Mouse (Mus musculus): ENCODE measurements around the gene Ccl3.

Gene Ccl3

GRCm38 (mm10) chr11:83623586-83623985 lies 25.6 kb downstream of the Ccl3 start:
- no peak for DNase-seq (ENCODE audit: low spot score)

GRCm38 (mm10) chr11:83619037-83619436 lies 30.1 kb downstream of the Ccl3 start:
- no peak for DNase-seq (ENCODE audit: low spot score)

- no peak for DNase-seq (ENCODE audit: low spot score)
Measured at GRCm38 (mm10) chr11:83618238-83618637, 30.9 kb downstream of the Ccl3 start.

- no peak for DNase-seq (ENCODE audit: low spot score)
Measured at GRCm38 (mm10) chr11:83616586-83616985, 32.6 kb downstream of the Ccl3 start.

- DNase-seq (ENCODE audit: low spot score), result no peak
Measured at GRCm38 (mm10) chr11:83610900-83611299, 38.3 kb downstream of the Ccl3 start.

GRCm38 (mm10) chr11:83606396-83606795 lies 42.8 kb downstream of the Ccl3 start:
- no peak for DNase-seq (ENCODE audit: low spot score)

GRCm38 (mm10) chr11:83605535-83605934 lies 43.6 kb downstream of the Ccl3 start:
- DNase-seq (ENCODE audit: low spot score), result no peak

GRCm38 (mm10) chr11:83604698-83605097 lies 44.5 kb downstream of the Ccl3 start:
- DNase-seq (ENCODE audit: low spot score), result no peak

- DNase-seq (ENCODE audit: low spot score), result no peak
Measured at GRCm38 (mm10) chr11:83603399-83603798, 45.8 kb downstream of the Ccl3 start.

GRCm38 (mm10) chr11:83600576-83600975 lies 48.6 kb downstream of the Ccl3 start:
- no peak for DNase-seq (ENCODE audit: low spot score)

GRCm38 (mm10) chr11:83598991-83599390 lies 50.2 kb downstream of the Ccl3 start:
- DNase-seq (ENCODE audit: low spot score), result no peak

GRCm38 (mm10) chr11:83598207-83598837 lies 50.8 kb downstream of the Ccl3 start:
- no peak for DNase-seq (ENCODE audit: low spot score)
